Mouse (Mus musculus) heart, embryonic 12.5 days (tissue): ENCODE data around the gene Cd84. TPM values are rescaled to one million over a fixed set of nuclear protein-coding genes. Genes with fewer than 3 reads are reported as not detected.
"Not testable (repeated sequence)": the region's sequence is repeated elsewhere in the genome, so short reads cannot be mapped to it uniquely, and the experiment has no call there.

Source experiments
- ATAC-seq: fragments of 200-750 bp; cut with Nextera tagmentation; 2 replicates; pipeline ENCODE4 v1.8.0; 2017; ENCODE audit warnings: moderate TSS enrichment, moderate library complexity; ENCODE audit not compliant: insufficient number of reproducible peaks, low FRiP score
- H3K27ac ChIP-seq: fragments of 300-500 bp; sonication (generic); 2 replicates; pipeline ENCODE4 v1.5.1; 2016; ENCODE audit warnings: mild to moderate bottlenecking, moderate library complexity; ENCODE audit not compliant: poor library complexity, severe bottlenecking
- H3K27me3 ChIP-seq: fragments of 300-500 bp; sonication (generic); replicated peaks from 2 replicates; pipeline ENCODE4 v1.6.1; 2016; ENCODE audit warnings: mild to moderate bottlenecking, moderate library complexity
- H3K36me3 ChIP-seq: fragments of 300-500 bp; sonication (generic); 2 replicates; pipeline ENCODE4 v1.6.1; 2016; ENCODE audit warnings: mild to moderate bottlenecking, moderate library complexity
- H3K4me1 ChIP-seq: fragments of 300-500 bp; sonication (generic); replicated peaks from 2 replicates; pipeline ENCODE4 v1.6.1; 2016; ENCODE audit warnings: mild to moderate bottlenecking
- H3K4me2 ChIP-seq: fragments of 300-500 bp; sonication (generic); 2 replicates; pipeline ENCODE4 v1.6.1; 2016; ENCODE audit warnings: mild to moderate bottlenecking, moderate library complexity
- H3K4me3 ChIP-seq: fragments of 300-500 bp; sonication (generic); 2 replicates; pipeline ENCODE4 v1.5.1; 2016; ENCODE audit warnings: mild to moderate bottlenecking
- H3K9ac ChIP-seq: fragments of 300-500 bp; sonication (generic); 2 replicates; pipeline ENCODE4 v1.6.1; 2016; ENCODE audit warnings: mild to moderate bottlenecking, moderate library complexity
- H3K9me3 ChIP-seq: fragments of 300-500 bp; sonication (generic); replicated peaks from 2 replicates; pipeline ENCODE4 v1.6.1; 2016; ENCODE audit warnings: mild to moderate bottlenecking, moderate library complexity
- WGBS: fragments of 180-500 bp; shearing (Covaris S2); methylation state at CpG from one replicate; pipeline ENCODE4 v1.1.7; 2016; 5-methylcytosine and 5-hydroxymethylcytosine counted together
- polyA plus RNA-seq: library from polyadenylated mRNA; unstranded; fragments of >200 nt; fragmentation: Nextera tagmentation; extraction: Ambion mirVana; gene quantifications from 2 replicates; pipeline ENCODE4 v1.2.1, GENCODE M21; 2016

The Cd84 gene
- polyA plus RNA-seq, 1 experiment from 2014 or later: 0.98 TPM

DNA sequence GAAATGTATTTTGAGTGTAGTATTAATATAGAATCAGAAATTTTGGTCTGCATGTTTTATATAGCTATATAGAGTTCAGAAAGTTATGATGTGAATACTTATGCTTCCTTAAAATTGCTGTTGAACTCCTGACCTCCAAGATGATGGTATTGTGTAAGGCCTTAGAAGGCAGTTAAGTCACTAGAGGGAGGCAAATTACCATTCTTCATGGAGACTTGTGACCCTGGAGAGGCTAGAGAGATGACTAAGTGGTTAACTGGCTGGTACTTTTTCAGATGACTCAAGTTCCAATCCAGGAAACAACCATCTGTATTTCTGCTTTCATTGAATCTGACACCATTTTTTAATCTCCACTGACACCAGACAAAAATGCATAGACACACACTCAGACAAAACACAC lies 11.8 kb upstream of the Cd84 start:
- no peaks in the 10 kb centered on the region for H3K4me1 ChIP-seq
- H3K27ac ChIP-seq: no peak overlapping the region
- no peaks in the 10 kb centered on the region for H3K36me3 ChIP-seq
- peaks cover 3% of the 10 kb centered on the region; the same call in 1 of the 2 replicates for H3K9me3 ChIP-seq
- H3K9ac ChIP-seq: no peak overlapping the region
- H3K4me3 ChIP-seq: no peak overlapping the region
- no peak overlapping the region for H3K4me2 ChIP-seq
- H3K27me3 ChIP-seq: no peaks in the 10 kb centered on the region
- ATAC-seq: no peak

- Histone ChIP-seq H3K9ac (no peak overlapping the region), H3K36me3 (no peaks in the 10 kb centered on the region), H3K27ac (no peak overlapping the region), H3K4me3 (no peak overlapping the region), H3K4me1 (no peaks in the 10 kb centered on the region), H3K27me3 (no peaks in the 10 kb centered on the region), H3K4me2 (no peak overlapping the region), H3K9me3 (no peaks in the 10 kb centered on the region)
- ATAC-seq: no peak
- WGBS: 69% methylated on average over 4 of the region's 4 CpGs
Observed at GRCm38 (mm10) chr1:171840450-171841023, 1.0 kb downstream of the Cd84 start.

- Histone ChIP-seq H3K27me3 (no peaks in the 10 kb centered on the region), H3K4me2 (no peak overlapping the region), H3K9me3 (no peaks in the 10 kb centered on the region), H3K4me1 (no peaks in the 10 kb centered on the region), H3K27ac (no peak overlapping the region), H3K36me3 (no peaks in the 10 kb centered on the region), H3K4me3 (no peak overlapping the region), H3K9ac (no peak overlapping the region)
- no peak for ATAC-seq
- 65% methylated on average over 5 of the region's 5 CpGs for WGBS
Observed at GRCm38 (mm10) chr1:171845035-171845754, 5.7 kb downstream of the Cd84 start.

DNA sequence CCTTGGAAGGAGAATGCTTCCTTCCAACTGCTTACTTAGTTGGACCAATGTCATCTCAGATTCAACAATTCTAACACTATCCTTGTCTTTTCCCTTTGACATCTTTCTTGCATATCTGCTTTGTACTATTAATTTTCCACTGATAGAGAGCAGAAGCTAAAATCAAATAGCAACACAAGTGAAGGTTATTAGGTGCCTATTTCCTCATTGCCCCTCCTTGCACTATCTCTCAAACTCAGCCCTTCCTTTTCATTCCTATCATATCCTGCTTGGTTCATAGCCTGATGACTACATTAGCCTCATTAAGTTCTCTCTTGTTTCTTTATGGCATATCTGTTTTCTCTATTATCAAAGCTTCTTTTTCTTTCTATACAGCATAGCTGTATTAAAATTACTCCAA lies 8.7 kb downstream of the Cd84 start:
- Histone ChIP-seq H3K4me2 (no peak overlapping the region), H3K9ac (no peak overlapping the region)

GRCm38 (mm10) chr1:171848757-171849156 lies 9.3 kb downstream of the Cd84 start:
- no peaks in the 10 kb centered on the region for H3K9me3 ChIP-seq
- H3K9ac ChIP-seq: no peak overlapping the region
- no peak overlapping the region for H3K4me2 ChIP-seq
- H3K4me3 ChIP-seq: no peak overlapping the region
- H3K36me3 ChIP-seq: no peaks in the 10 kb centered on the region
- H3K27ac ChIP-seq: no peak overlapping the region
- no peaks in the 10 kb centered on the region for H3K27me3 ChIP-seq
- no peaks in the 10 kb centered on the region for H3K4me1 ChIP-seq
- 77% methylated on average over 4 of the region's 4 CpGs for WGBS
- ATAC-seq: no peak

More for the DNA sequence above, 8.7 kb downstream of the Cd84 start:
- no peaks in the 10 kb centered on the region for H3K27me3 ChIP-seq
- no peaks in the 10 kb centered on the region for H3K9me3 ChIP-seq
- H3K27ac ChIP-seq: no peak overlapping the region
- H3K36me3 ChIP-seq: no peaks in the 10 kb centered on the region
- no peak overlapping the region for H3K4me3 ChIP-seq
- no peaks in the 10 kb centered on the region for H3K4me1 ChIP-seq
- no peak for ATAC-seq

DNA sequence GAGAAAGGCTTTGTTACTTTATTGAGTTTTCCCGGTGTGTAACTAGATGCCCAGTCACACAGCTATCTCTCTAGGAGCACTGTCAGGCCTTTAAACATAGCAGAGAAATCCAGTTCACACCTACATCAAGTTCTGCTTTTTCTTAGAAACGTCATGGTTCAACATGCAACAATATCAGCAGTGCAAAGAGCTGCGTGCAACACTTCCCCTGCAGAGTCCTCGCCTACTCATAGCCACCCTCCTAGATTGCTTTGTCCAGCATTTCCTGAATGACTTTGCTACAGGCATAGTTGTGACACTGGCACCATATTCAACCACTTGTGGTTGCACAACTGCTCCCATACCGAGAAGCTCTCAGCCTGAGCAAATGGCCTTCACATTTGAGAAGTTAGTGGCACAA lies 10.0 kb downstream of the Cd84 start:
- ATAC-seq: no peak
- 76% methylated on average over 5 of the region's 5 CpGs for WGBS
- no peaks in the 10 kb centered on the region for H3K36me3 ChIP-seq
- H3K27me3 ChIP-seq: no peaks in the 10 kb centered on the region
- H3K4me3 ChIP-seq: no peak overlapping the region
- H3K9ac ChIP-seq: no peak overlapping the region
- no peaks in the 10 kb centered on the region for H3K9me3 ChIP-seq
- H3K27ac ChIP-seq: no peak overlapping the region
- H3K4me2 ChIP-seq: no peak overlapping the region
- no peaks in the 10 kb centered on the region for H3K4me1 ChIP-seq

DNA sequence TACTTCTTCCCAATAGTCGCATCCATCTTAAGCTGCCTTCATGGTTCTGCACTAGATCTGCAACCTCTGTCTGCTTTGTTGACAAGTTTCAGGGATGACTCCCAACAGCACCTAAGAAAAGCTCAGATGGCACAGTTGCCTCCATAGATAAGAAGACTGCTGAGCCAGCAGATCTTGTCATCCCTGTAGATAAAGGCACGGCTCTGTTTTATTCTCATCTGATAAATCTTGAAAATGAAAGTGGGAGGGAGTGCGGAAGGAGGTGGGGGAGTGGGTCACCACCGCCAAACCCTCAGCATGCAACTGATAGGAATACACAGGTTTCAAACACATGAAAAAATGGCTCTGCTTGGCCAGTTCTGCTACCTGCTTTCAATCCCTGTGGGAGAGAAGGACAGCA lies 26.0 kb downstream of the Cd84 start:
- H3K27me3 ChIP-seq: no peaks in the 10 kb centered on the region
- no peak overlapping the region for H3K27ac ChIP-seq
- no peak overlapping the region for H3K4me2 ChIP-seq
- no peak overlapping the region for H3K9ac ChIP-seq
- WGBS: 66% methylated on average over 4 of the region's 4 CpGs
- H3K9me3 ChIP-seq: peaks cover 6% of the 10 kb centered on the region; the same call in 1 of the 2 replicates
- H3K4me3 ChIP-seq: no peak overlapping the region
- H3K36me3 ChIP-seq: no peaks in the 10 kb centered on the region
- no peaks in the 10 kb centered on the region for H3K4me1 ChIP-seq
- ATAC-seq: no peak

DNA sequence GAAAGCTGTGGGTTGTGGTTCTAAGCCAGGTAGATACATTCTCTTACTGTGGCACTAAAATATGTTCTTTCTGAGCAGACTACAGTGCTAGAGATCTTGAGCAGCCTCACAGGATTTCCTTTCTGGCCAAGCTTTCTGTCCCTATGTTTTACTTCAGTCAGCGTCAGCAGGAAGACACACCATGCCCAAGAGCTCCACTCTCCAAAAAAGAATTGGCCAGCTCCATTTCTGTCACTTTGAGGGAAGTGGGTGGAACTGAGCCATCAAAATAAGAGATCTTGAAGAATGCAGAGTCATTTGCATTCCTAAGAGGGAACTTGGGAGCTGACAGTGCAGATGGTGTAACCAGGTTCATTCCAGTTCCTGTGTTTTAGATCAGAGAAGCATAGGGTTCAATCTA lies 47.5 kb downstream of the Cd84 start:
- WGBS: 73% methylated on average over 1 of the region's 1 CpGs
- H3K9ac ChIP-seq: no peak overlapping the region
- ATAC-seq: no peak
- H3K27me3 ChIP-seq: no peaks in the 10 kb centered on the region
- H3K4me3 ChIP-seq: no peak overlapping the region
- H3K4me1 ChIP-seq: no peaks in the 10 kb centered on the region
- H3K4me2 ChIP-seq: no peak overlapping the region
- H3K9me3 ChIP-seq: no peaks in the 10 kb centered on the region; the same call in 1 of the 2 replicates
- H3K36me3 ChIP-seq: no peaks in the 10 kb centered on the region
- H3K27ac ChIP-seq: no peak overlapping the region

DNA sequence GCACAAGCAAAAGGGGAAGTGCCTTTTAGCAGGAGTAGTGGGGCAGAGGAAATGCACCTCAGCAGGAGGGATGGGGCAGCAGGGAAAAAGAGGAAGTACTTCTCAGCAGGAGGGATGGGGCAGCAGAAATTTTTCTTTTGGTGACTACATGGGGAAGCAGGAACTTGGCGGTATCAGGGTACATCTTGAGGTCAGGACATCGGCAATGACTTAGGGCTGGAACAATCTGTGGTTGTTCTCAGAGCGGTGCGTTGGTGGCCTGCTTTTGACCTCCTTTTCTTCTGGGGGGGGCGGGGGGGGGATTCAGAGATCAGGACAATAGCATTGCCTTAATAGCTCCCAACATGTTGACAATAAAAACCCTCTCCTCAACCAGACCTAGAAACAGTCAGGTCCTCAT lies 55.9 kb downstream of the Cd84 start, which contains the start of gene Gm10521:
Gm10521 (plus strand) TSS at position 301 of the 400 bp plus-strand sequence.
- H3K9me3 ChIP-seq, H3K36me3 ChIP-seq, H3K4me1 ChIP-seq, ATAC-seq, H3K27me3 ChIP-seq, H3K4me3 ChIP-seq, H3K27ac ChIP-seq, H3K4me2 ChIP-seq, H3K9ac ChIP-seq: not testable (repeated sequence)
- WGBS: 77% methylated on average over 5 of the region's 5 CpGs

GRCm38 (mm10) chr1:171904011-171904410 lies 64.5 kb downstream of the Cd84 start:
- ATAC-seq: no peak
- Histone ChIP-seq H3K4me1 (no peaks in the 10 kb centered on the region), H3K27me3 (no peaks in the 10 kb centered on the region), H3K9me3 (peaks cover 10% of the 10 kb centered on the region), H3K27ac (no peak overlapping the region), H3K36me3 (no peaks in the 10 kb centered on the region), H3K4me3 (no peak overlapping the region), H3K4me2 (no peak overlapping the region), H3K9ac (no peak overlapping the region)
- WGBS: 69% methylated on average over 1 of the region's 1 CpGs

DNA sequence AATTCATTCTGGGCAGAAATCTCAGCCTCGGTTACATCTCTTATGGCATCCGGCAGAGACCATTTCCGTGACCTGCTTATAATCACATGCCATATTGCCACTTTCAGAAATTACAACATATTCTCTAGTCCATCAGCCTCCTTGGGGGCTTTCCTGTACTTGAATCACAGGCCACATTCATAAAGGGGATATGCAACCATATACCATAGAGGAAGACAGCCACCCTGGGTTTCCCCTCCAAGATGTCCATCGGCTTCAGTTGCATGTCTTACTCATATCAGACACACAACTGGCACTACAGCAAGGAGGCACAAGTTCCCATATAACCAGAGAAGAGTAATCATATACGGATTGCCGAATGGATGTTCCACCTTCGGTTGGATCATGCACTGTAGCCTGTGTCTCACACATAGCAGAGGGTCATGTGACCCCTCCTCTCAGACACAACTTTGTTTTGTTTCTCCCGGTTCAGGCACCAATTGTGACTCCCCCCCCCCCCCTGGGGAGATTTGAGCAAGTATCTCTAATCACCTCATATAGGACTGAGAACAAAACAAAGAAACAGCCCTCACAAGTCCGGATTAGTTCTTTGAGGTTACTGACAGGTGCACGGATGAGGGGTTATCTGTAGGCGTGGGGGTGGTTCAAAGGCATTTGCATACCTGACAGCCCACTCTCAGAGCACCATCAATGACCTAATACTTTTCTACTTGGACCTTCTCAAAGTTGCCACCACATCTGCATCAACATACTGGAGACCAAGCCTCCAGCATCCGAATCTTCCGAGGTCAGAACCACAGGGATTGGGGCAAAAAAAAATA lies 76.4 kb downstream of the Cd84 start:
- Histone ChIP-seq H3K9me3 (peaks cover 17% of the 10 kb centered on the region), H3K4me2 (no peak overlapping the region), H3K4me1 (0 out of 2 replicates have a peak, but pooled peaks cover 6% of the 10 kb centered on the region), H3K4me3 (no peak overlapping the region), H3K9ac (no peak overlapping the region), H3K27ac (no peak overlapping the region), H3K36me3 (no peaks in the 10 kb centered on the region), H3K27me3 (no peaks in the 10 kb centered on the region)
- no peak for ATAC-seq
- 75% methylated on average over 13 of the region's 13 CpGs for WGBS
